Mouse (Mus musculus) CH12.LX (cell line): ENCODE results near the gene Lrrc46. TPM values are rescaled to one million over a fixed set of nuclear protein-coding genes. Genes with fewer than 3 reads are reported as not detected.

Experiments used
- DNase-seq: peaks from one replicate; pipeline ENCODE4 v3.0.0-alpha.2; 2013; ENCODE audit errors: extremely low read depth
- H3K27ac ChIP-seq: 2 replicates; pipeline ENCODE4 v1.5.1; 2012; ENCODE audit warnings: low read depth, mild to moderate bottlenecking, control low read depth, moderate library complexity; ENCODE audit not compliant: insufficient read depth
- H3K27me3 ChIP-seq: replicated peaks from 2 replicates; pipeline ENCODE3; 2012; ENCODE audit warnings: inconsistent platforms
- H3K36me3 ChIP-seq, 2 experiments: replicated peaks in 1 of 2; 2 replicates each; pipeline versions ENCODE3 to v1.6.1; 2012; ENCODE audit warnings: inconsistent platforms in 1 of 2, low read length in 1 of 2, mild to moderate bottlenecking in 1 of 2, mixed read lengths in 1 of 2, moderate library complexity in 1 of 2; ENCODE audit not compliant: control insufficient read depth in 1 of 2, insufficient read depth in 1 of 2
- H3K4me1 ChIP-seq, 2 experiments: 2 replicates each; pipeline ENCODE4 v1.6.1; 2012; ENCODE audit warnings: inconsistent platforms in 1 of 2, moderate library complexity in 1 of 2; ENCODE audit not compliant: insufficient read depth in 2 of 2, control insufficient read depth in 1 of 2
- H3K4me2 ChIP-seq: 2 replicates; pipeline ENCODE4 v1.6.1; 2012; ENCODE audit warnings: low read depth, mild to moderate bottlenecking, control low read depth; ENCODE audit not compliant: poor library complexity, insufficient read depth, severe bottlenecking
- H3K4me3 ChIP-seq, 3 experiments: fragments of 150-350 bp in 1 of 3; sonication (generic) in 1 of 3; replicated peaks in 1 of 3; 2 replicates each; pipeline versions ENCODE3 to v1.5.1; 2011 to 2012; ENCODE audit warnings: low read depth in 2 of 3, low read length in 2 of 3, mild to moderate bottlenecking in 2 of 3, moderate library complexity in 2 of 3, control low read depth in 1 of 3, improper control_type of control experiment in 1 of 3, inconsistent platforms in 1 of 3, mixed read lengths in 1 of 3; ENCODE audit not compliant: poor library complexity in 1 of 3
- H3K79me2 ChIP-seq: replicated peaks from 2 replicates; pipeline ENCODE4 v1.6.1; 2012; ENCODE audit warnings: mild to moderate bottlenecking, moderate library complexity; ENCODE audit not compliant: control insufficient read depth, poor library complexity, insufficient read depth, severe bottlenecking; ENCODE audit errors: extremely low read depth
- H3K9ac ChIP-seq: 2 replicates; pipeline ENCODE4 v1.6.1; 2012; ENCODE audit warnings: low read depth, mild to moderate bottlenecking, control low read depth, moderate library complexity; ENCODE audit not compliant: insufficient read depth
- H3K9me3 ChIP-seq: replicated peaks from 2 replicates; pipeline ENCODE3; 2012; ENCODE audit warnings: low read length, inconsistent platforms, mixed read lengths
- CHD2 ChIP-seq: IDR thresholded peaks from 2 replicates; pipeline ENCODE4 v1.6.1; 2011; ENCODE audit warnings: low read length, improper control_type of control experiment
- CTCF ChIP-seq, 2 experiments: IDR thresholded peaks in 1 of 2; conservative IDR thresholded peaks in 1 of 2; 2 replicates each; pipeline ENCODE4 v1.5.1; 2011 to 2012; ENCODE audit warnings: low read depth in 2 of 2, low read length in 2 of 2, improper control_type of control experiment in 1 of 2, inconsistent platforms in 1 of 2, mild to moderate bottlenecking in 1 of 2, moderate library complexity in 1 of 2
- EP300 ChIP-seq: IDR thresholded peaks from 2 replicates; pipeline ENCODE4 v1.6.1; 2011; ENCODE audit warnings: low read length, improper control_type of control experiment
- ETS1 ChIP-seq: conservative IDR thresholded peaks from 2 replicates; pipeline ENCODE4 v1.6.1; 2012; ENCODE audit warnings: low read depth, mild to moderate bottlenecking, inconsistent platforms, low read length, improper control_type of control experiment, moderate library complexity
- HCFC1 ChIP-seq: IDR thresholded peaks from 2 replicates; pipeline ENCODE4 v1.6.1; 2012; ENCODE audit warnings: low read depth, mild to moderate bottlenecking, inconsistent platforms, low read length, improper control_type of control experiment
- IRF4 ChIP-seq: IDR thresholded peaks from 2 replicates; pipeline ENCODE4 v1.6.1; 2014; ENCODE audit warnings: low read depth, mild to moderate bottlenecking, inconsistent platforms, low read length, improper control_type of control experiment
- JUN ChIP-seq: IDR thresholded peaks from 2 replicates; pipeline ENCODE4 v1.6.1; 2011; ENCODE audit warnings: low read depth, mild to moderate bottlenecking, low read length, improper control_type of control experiment, moderate library complexity; ENCODE audit not compliant: insufficient read depth
- JUND ChIP-seq: conservative IDR thresholded peaks from 2 replicates; pipeline ENCODE4 v1.6.1; 2011; ENCODE audit warnings: low read depth, low read length, improper control_type of control experiment
- MAFK ChIP-seq: IDR thresholded peaks from 2 replicates; pipeline ENCODE4 v1.6.1; 2011; ENCODE audit warnings: low read length, improper control_type of control experiment; ENCODE audit not compliant: insufficient replicate concordance
- MAZ ChIP-seq: IDR thresholded peaks from 2 replicates; pipeline ENCODE4 v1.6.1; 2012; ENCODE audit warnings: low read depth, mild to moderate bottlenecking, inconsistent platforms, low read length, improper control_type of control experiment, moderate library complexity
- MEF2A ChIP-seq: IDR thresholded peaks from 2 replicates; pipeline ENCODE4 v1.6.1; 2014; ENCODE audit warnings: low read depth, mild to moderate bottlenecking, inconsistent platforms, low read length, improper control_type of control experiment, borderline replicate concordance
- NELFE ChIP-seq: IDR thresholded peaks from 2 replicates; pipeline ENCODE4 v1.6.1; 2011; ENCODE audit warnings: low read depth, low read length, improper control_type of control experiment
- POLR2A ChIP-seq: IDR thresholded peaks from 2 replicates; pipeline ENCODE4 v1.6.1; 2011; ENCODE audit warnings: low read depth, mild to moderate bottlenecking, improper control_type of control experiment, low read length
- TBP ChIP-seq: conservative IDR thresholded peaks from 2 replicates; pipeline ENCODE4 v1.6.1; 2011; ENCODE audit warnings: low read depth, low read length, improper control_type of control experiment
- TCF12 ChIP-seq: IDR thresholded peaks from 2 replicates; pipeline ENCODE4 v1.6.1; 2014; ENCODE audit warnings: low read depth, mild to moderate bottlenecking, inconsistent platforms, low read length, improper control_type of control experiment
- UBTF ChIP-seq: IDR thresholded peaks from 2 replicates; pipeline ENCODE4 v1.6.1; 2012; ENCODE audit warnings: low read depth, mild to moderate bottlenecking, inconsistent platforms, low read length, improper control_type of control experiment, moderate library complexity
- USF2 ChIP-seq: conservative IDR thresholded peaks from 2 replicates; pipeline ENCODE4 v1.6.1; 2011; ENCODE audit warnings: low read depth, low read length, improper control_type of control experiment
- ZC3H11A ChIP-seq: IDR thresholded peaks from 2 replicates; pipeline ENCODE4 v1.6.1; 2012; ENCODE audit warnings: low read depth, mild to moderate bottlenecking, inconsistent platforms, low read length, improper control_type of control experiment
- dilution Hi-C: fragments of 300-500 bp; cut with MboI; formaldehyde crosslinking; loops from 2 replicates; pipeline ENCODE4 v1.14.3; 2020; ENCODE audit warnings: low sequenced_read_pairs; ENCODE audit not compliant: extremely low pct_unique_long_range_greater_than_20kb, extremely low pct_ligation_motif_present
- in situ Hi-C: fragments of 300-500 bp; cut with MboI; formaldehyde crosslinking; loops from 3 replicates; pipeline ENCODE4 v1.14.3; 2019; ENCODE audit warnings: low sequenced_read_pairs, low pct_ligation_motif_present, low pct_unique_long_range_greater_than_20kb, mixed read lengths
- polyA plus RNA-seq: library from polyadenylated mRNA; unstranded; fragments of >175 nt; gene quantifications from 2 replicates; pipeline ENCODE4 v1.2.1, GENCODE M21; 2012; ENCODE audit warnings: low read depth; ENCODE audit not compliant: insufficient read length
- total RNA-seq, 2 experiments: library from RNA; depleted of rRNA; stranded (reverse); fragments of 300-350 nt in 1 of 2; fragments of >200 nt in 1 of 2; gene quantifications; 2 replicates each; pipeline ENCODE4 v1.2.3; 2012 to 2014

The Lrrc46 gene
- total and polyA plus RNA-seq, 3 experiments: 0.38 to 0.91 TPM; not detected in 1

GRCm38 (mm10) chr11:97018583-97019344, 22.4 kb downstream of the Lrrc46 start (continued):
- peak; percentile 76 for TF ChIP-seq TBP
- peak; percentile 46; the same call in 1 of the 2 replicates for TF ChIP-seq IRF4
- no peak for TF ChIP-seq USF2
- no peak for TF ChIP-seq JUN
- 0 out of 2 replicates have a peak, but pooled peaks have one; percentile 46 for TF ChIP-seq MEF2A
- peak; percentile 76 for TF ChIP-seq NELFE
- TF ChIP-seq EP300: no peak
- TF ChIP-seq MAFK: no peak
- TF ChIP-seq POLR2A: peak; percentile 94
- TF ChIP-seq CTCF (conservative IDR thresholded peaks at IDR 0.05 in 1 of 2, IDR thresholded peaks at IDR 0.05 in 1 of 2; ENCODE audit: low read depth in 2 of 2, low read length in 2 of 2): no peak
- no peak for TF ChIP-seq JUND
- peak; percentile 95 for TF ChIP-seq UBTF
- no peak for TF ChIP-seq ZC3H11A
- no peak; the same call in 1 of the 2 replicates for TF ChIP-seq CHD2
- peak; percentile 80 for TF ChIP-seq TCF12
- TF ChIP-seq HCFC1: no peak; the same call in 1 of the 2 replicates
- TF ChIP-seq ETS1: 0 out of 2 replicates have a peak, but pooled peaks have one; percentile 16

DNA sequence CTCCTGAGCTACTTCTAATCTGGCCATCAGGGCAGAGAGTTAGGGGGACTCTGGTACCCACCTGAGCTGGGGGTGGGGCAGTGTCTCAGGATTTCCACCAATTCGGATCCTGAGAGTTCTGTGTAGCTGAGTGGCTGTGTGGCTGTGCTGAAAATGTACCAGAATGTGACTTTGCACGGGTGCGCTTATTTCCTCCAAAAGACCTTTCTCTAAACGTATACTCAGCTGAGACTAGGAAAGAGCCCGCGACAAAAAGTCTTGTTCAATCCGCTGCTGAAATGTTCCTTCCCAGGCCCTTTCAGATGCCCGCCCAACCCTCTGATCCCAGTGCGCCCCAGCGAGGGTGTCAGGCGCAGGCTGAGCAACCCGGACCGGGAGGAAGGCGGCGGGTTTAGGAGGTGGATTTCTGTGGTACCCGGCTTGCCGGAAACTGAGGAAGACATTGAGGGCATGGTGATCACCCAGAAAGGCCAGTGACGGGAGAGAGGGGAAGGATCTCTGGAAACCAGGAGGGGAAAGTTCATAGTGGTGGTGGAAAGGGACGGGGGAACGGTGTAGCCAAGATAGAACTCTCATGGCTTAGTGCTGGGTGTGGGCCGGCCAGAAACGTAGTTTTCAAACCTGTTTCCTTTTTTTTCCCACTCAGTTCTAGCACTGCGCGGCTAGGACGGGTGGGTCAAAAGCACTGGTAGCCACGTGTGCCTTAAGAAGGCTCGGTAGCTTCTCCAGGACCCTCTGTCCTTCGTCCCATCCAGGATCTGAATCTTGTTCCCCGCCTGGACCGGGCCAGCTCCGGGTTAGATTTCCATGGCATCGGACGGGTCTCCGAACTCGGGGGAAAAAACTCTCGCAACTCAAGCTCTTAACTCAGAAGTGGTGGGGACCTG, 23.3 kb downstream of the Lrrc46 start:
- TF ChIP-seq MEF2A: no peak
- no peak for TF ChIP-seq MAZ
- TF ChIP-seq EP300: no peak
- Histone ChIP-seq H3K36me3 (peaks cover 3 to 12% of the 10 kb centered on the region in 2 experiments), H3K4me3 (peak overlapping the region; percentile 56 to 99 (median 71)), H3K4me1 (peaks cover 3 to 48% of the 10 kb centered on the region in 2 experiments; a peak in 3 of 4 replicates), H3K4me2 (peak overlapping the region; percentile 50), H3K27ac (no peak overlapping the region), H3K27me3 (peaks cover 33% of the 10 kb centered on the region), H3K9me3 (no peaks in the 10 kb centered on the region), H3K9ac (peak overlapping the region; percentile 65), H3K79me2 (peaks cover 33% of the 10 kb centered on the region)
- in situ Hi-C loops: no loop called here
- DNase-seq: no peak
- dilution Hi-C loops: no loop called here
